Mouse (Mus musculus) spleen, adult 12 weeks (tissue): ENCODE data around the gene St7l.
A peak's percentile ranks its signal among the peaks of the same experiment; 100 is the strongest.

Source experiments
- DNase-seq: peaks from one replicate; pipeline ENCODE4 v3.0.0; 2022; ENCODE audit warnings: low spot score

The St7l gene

DNA sequence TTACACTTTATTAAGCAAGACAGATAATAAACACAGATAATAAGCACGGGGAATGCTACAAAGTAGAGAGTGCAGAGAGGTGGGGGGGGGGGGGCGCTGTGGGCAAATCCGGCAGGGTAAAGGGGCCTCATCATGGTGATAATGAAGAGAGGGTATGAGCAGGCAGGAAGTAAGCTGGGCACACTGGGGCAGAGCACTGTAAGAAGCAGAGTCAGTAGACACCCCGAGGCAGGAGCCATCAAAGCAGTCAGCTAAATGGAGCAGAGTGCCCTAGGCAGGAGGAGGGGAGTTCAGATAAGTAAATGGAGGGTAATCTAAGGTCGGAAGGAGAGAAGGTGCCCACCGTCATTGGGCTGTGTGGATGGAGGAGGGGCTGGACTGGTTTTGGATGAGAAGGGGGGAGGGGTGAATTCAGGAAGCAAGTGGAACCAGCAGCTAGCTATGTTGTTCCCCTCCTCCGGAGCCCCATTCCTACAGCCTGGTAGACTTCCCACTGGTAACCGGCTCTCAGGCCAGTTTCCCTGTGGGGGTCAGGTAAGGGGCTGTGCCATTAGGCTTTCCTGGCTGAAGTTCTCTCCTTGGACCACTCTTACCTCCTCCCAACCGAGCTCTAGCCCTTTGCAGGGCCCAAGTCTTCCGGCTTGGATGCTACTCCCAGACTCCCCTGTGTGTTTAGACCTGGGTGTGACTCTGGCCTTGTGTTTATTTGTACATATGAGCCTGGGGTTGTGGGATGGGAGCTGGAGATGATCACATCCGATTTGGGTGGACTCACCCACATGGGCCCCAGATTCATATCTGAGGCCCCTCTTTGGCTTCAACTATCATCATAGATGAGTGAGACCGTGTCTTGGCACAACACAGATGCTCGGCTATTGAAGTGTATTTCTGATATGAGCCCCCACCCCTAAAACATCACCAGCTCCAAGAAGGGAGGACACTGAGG, 99.8 kb downstream of the St7l start:
- DNase-seq, result no peak

DNA sequence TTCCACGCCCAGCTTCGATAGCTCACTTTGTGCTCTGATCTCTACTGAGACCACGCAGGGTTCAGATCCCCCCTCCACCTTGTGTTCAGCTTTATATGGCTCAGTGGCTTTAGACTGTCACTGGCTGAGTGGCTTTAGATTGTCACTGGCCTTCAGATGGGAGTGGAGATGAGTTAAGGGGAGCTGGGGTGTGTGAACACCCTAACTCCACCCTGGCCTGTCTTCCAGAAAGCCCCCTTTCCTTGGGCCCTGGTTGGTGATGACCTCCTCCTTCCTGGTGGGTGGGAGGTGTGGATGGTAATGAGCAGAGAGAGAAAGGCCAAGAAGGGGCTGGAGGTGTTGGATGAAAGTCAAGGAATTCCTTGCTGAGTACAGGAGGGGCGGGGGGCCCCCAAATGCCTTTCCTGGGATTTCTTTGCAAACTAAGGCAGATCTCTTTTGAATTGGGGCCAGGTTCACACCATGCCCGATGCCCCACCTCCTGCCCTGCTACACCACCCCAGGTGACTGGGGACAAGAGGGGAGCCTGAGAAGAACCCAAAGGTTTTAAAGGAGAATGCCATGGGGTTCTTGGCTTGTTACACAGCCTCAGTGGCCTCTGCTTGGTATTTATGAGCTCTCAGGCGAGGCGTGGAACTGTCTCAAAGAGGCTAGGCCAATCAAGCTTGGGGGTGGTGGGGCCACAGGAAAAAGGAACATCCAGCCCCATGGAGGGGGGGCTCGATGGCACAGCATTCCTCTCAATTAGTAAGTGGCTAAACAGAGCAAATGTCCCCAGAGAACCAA, 101.5 kb downstream of the St7l start:
- no peak for DNase-seq

DNA sequence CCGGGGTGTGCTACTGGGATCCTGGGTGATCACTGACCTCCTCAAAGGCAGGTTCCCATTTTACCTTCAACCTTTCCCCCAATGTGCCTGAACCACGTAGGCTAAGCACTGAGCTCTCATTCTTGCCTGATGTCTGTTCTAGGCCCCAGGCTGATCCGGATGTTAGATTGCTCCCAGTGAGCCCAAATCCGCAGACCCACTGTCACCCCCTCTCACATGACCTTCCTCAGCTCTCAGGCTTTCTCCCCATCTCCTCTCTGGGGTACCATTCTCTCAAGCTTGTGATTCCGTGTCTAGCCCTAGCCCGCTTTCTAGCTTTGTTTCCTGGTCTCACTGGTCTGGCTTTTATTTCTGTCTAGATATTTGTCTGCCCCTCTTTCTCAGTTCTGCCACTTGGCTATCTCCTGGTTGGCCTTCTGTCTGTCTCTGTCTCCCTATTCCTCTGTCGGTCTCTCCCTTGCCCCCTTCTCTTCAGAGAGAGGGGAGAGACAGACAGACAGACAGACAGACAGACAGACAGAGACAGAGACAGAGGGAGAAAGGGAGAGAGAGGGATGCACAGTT, 102.3 kb downstream of the St7l start:
- no peak for DNase-seq

DNA sequence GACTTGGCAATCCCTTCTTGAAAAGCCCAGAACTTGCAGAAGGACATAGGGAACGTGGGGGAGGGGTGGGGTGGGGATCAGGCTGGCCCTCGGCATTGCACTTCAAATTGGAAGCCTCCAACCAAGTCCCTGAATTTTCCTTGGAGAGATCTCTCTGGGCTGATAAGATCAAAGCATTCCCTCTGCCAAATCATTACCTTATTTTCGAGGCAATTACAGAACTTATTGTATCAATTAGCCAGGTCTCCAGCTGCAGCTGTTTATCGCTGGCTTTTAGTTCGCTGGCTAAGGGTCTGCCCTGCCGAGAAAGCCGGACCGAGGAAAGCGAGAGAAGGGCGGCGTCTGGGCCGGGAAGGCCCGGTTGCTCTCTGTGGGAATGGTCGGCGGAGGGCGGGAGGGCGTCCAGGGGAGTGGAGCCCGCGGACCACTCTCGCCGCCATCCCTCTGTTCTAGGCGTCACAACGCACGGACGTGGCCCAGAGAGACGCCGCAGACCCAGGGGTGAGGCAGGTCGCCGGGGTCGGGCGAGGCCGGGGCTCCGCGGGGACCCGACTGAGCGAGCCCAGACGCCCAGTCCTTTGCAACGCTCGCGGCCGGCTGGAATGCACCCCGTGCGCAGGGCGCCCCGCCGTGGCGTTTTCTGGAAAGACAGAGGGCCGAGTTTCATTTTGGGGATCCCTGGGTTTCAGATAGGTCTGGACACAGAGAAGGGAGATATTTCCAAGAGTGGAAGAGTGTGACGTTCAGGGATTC, 103.9 kb downstream of the St7l start:
- peak; percentile 42 for DNase-seq
